Mouse (Mus musculus) hindbrain, embryonic 10.5 days (tissue): Measurements from ENCODE around the gene Neurl2. TPM values are rescaled to one million over a fixed set of nuclear protein-coding genes. Genes with fewer than 3 reads are reported as not detected.

Experiments used
- DNase-seq: peaks from one replicate; pipeline ENCODE4 v3.0.0-alpha.2; 2017; ENCODE audit warnings: low spot score
- H3K27ac ChIP-seq: fragments of 300-500 bp; sonication (generic); 2 replicates; pipeline ENCODE4 v1.5.1; 2016; ENCODE audit warnings: mild to moderate bottlenecking, moderate library complexity
- H3K27me3 ChIP-seq: fragments of 300-500 bp; sonication (generic); 2 replicates; pipeline ENCODE4 v1.6.1; 2016; ENCODE audit warnings: mild to moderate bottlenecking; ENCODE audit not compliant: poor library complexity, insufficient read depth, severe bottlenecking
- H3K36me3 ChIP-seq: fragments of 300-500 bp; sonication (generic); 2 replicates; pipeline ENCODE4 v1.6.1; 2016; ENCODE audit warnings: mild to moderate bottlenecking, moderate library complexity
- H3K4me1 ChIP-seq: fragments of 300-500 bp; sonication (generic); replicated peaks from 2 replicates; pipeline ENCODE4 v1.6.1; 2016; ENCODE audit warnings: mild to moderate bottlenecking
- H3K4me3 ChIP-seq: fragments of 300-500 bp; sonication (generic); 2 replicates; pipeline ENCODE4 v1.5.1; 2016; ENCODE audit warnings: mild to moderate bottlenecking, moderate library complexity
- H3K9me3 ChIP-seq: fragments of 300-500 bp; sonication (generic); 2 replicates; pipeline ENCODE4 v1.6.1; 2016; ENCODE audit warnings: mild to moderate bottlenecking, moderate library complexity
- WGBS: fragments of 180-500 bp; shearing (Covaris S2); methylation state at CpG from one replicate; pipeline ENCODE4 v1.1.7; 2016; 5-methylcytosine and 5-hydroxymethylcytosine counted together
- polyA plus RNA-seq: library from polyadenylated mRNA; unstranded; fragments of >200 nt; fragmentation: Nextera tagmentation; extraction: Ambion mirVana; gene quantifications from 2 replicates; pipeline ENCODE4 v1.2.1, GENCODE M21; 2016

The Neurl2 gene
- polyA plus RNA-seq, 1 experiment from 2014 or later: 5.1 TPM

DNA sequence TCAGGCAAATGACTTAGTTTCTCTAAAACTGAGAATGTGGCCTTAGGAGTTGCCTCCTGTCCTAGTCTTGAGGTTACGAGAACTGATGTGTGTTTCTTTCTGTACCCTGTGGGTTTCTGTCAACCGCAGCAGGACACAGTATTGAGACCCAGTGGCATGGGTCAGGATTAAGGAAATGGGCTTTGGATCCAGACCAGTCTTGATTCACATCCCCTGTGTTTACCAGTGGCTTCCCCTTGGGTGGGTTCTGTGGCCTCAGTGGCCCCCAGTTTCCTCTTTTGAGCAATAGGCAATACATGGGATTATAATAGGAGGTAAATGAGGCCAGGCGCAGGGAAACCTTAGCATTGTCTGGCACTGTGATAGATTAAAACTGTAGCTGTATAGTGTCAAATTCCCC lies 46.2 kb downstream of the Neurl2 start:
- 86% methylated on average over 3 of the region's 3 CpGs for WGBS

DNA sequence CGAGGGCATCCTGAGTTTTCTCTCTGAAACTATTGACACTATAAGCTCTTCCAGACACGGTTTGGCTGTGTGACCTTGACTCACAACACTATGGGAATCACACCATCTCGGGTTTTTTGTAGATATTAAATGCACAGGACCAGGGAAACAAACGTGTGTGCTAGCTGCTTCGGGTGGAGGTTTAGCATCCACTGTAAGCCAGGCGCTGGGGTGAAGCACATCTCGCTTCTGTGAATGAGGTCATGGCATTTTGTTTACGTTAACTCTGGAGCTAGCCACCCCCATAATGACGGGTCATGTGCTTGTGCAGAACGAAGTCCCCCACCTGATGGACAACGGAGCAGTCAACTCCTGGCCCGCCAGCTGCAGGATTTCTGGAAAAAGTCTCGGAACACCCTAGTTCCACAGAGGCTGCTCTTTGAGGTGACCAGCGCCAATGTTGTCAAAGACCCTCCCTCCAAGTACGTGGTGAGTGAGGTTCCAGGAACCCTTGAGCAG lies 46.8 kb downstream of the Neurl2 start:
- H3K36me3 ChIP-seq: peaks cover 28% of the 10 kb centered on the region
- no peaks in the 10 kb centered on the region for H3K9me3 ChIP-seq
- 8% methylated on average over 15 of the region's 15 CpGs for WGBS
- no peak for DNase-seq
- H3K4me3 ChIP-seq: peak overlapping the region; percentile 79
- H3K27ac ChIP-seq: peak overlapping the region; percentile 89
- H3K4me1 ChIP-seq: peaks cover 35% of the 10 kb centered on the region
- H3K27me3 ChIP-seq: peaks cover 7% of the 10 kb centered on the region; the same call in 1 of the 2 replicates

More for the DNA sequence above, 46.2 kb downstream of the Neurl2 start:
- H3K9me3 ChIP-seq: no peaks in the 10 kb centered on the region
- H3K4me3 ChIP-seq: peak overlapping the region; percentile 79
- H3K36me3 ChIP-seq: peaks cover 34% of the 10 kb centered on the region
- no peak for DNase-seq
- H3K4me1 ChIP-seq: peaks cover 35% of the 10 kb centered on the region
- H3K27ac ChIP-seq: no peak overlapping the region
- H3K27me3 ChIP-seq: peaks cover 7% of the 10 kb centered on the region; the same call in 1 of the 2 replicates

DNA sequence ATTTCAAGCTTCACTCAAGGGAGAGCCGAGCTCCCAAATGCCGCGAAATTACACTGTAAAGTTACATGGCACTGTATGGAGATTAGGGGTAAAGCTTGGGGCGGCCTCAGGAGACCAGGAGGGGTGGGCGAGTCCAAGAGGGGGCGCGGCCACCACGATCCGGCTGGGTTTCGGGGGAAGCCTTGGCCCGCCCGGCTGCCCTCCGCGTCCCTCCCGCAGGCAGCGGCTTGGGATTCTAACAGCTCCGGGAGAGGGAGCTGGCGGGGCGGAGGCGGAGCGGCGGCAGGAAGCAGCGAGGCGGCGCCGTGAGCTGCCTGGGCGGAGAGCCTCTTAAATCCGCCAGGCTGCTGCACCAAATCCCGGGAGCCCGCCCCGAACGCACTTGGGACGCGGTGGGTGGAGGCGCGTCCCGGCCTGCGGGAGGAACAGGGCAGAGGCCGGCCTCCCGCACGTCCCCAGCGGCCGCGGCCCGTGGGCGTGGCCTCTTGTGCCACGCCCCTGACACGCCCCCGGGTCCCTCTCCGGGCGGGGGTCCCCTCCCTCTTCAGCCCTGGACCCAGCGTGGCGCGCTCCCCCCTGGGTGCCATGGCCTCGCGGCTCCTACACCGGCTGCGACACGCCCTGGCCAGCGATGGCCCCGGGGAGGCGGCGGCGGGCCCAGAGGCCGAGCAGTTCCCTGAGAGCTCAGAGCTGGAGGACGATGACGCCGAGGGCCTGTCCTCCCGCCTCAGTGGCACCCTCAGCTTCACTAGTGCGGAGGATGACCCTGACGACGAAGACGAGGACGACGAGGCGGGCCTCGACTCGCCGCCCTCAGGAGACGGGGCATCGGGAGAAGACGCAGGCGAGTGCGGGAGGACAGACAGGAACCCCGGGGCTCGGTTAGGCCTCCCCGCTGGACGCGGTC lies 47.5 kb downstream of the Neurl2 start, which contains the start of gene Snx21:
Gene Snx21, plus strand, starts transcription at position 343 of the 907 bp plus-strand sequence.
- Histone ChIP-seq H3K27ac (peak within 1 kb of the TSS; percentile 89), H3K36me3 (peaks cover 21% of the 10 kb centered on the region), H3K9me3 (no peaks in the 10 kb centered on the region), H3K4me1 (peaks cover 35% of the 10 kb centered on the region), H3K4me3 (peak within 1 kb of the TSS; percentile 79), H3K27me3 (peaks cover 7% of the 10 kb centered on the region; the same call in 1 of the 2 replicates)
- DNase-seq: peak; percentile 87
- WGBS: under 1% methylated on average over 87 of the region's 89 CpGs

DNA sequence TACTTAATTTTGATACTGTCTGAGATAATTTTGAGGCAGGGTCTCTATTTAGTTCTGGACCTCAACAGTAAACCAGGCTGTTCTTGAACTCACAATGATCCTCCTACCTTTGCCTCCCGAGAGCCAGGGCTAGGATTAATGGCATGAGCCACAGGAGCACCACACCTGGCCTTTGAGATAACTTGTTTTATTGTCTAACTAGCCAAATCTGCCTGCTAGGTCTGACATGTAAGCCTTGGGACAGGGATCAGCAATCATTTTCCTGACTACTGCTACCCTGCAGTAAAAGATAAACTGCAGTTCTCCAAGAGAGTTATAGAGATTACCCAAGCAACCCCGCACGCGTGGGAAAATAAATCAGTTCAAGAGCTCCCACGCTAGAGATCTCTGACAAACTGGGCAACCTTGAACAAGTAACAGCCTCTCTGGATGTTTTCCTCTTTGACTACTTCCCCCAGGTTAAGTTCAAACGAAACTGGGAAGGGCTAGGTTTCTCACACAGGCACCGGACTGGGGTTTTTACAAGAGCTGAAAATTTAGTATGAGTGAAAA lies 48.3 kb downstream of the Neurl2 start:
- Histone ChIP-seq H3K4me1 (peaks cover 35% of the 10 kb centered on the region), H3K27me3 (peaks cover 7% of the 10 kb centered on the region; the same call in 1 of the 2 replicates), H3K9me3 (no peaks in the 10 kb centered on the region), H3K36me3 (peaks cover 13% of the 10 kb centered on the region), H3K4me3 (peak overlapping the region; percentile 79), H3K27ac (peak overlapping the region; percentile 89; the same call in 1 of the 2 replicates)
- DNase-seq: no peak
- 26% methylated on average over 7 of the region's 7 CpGs for WGBS

DNA sequence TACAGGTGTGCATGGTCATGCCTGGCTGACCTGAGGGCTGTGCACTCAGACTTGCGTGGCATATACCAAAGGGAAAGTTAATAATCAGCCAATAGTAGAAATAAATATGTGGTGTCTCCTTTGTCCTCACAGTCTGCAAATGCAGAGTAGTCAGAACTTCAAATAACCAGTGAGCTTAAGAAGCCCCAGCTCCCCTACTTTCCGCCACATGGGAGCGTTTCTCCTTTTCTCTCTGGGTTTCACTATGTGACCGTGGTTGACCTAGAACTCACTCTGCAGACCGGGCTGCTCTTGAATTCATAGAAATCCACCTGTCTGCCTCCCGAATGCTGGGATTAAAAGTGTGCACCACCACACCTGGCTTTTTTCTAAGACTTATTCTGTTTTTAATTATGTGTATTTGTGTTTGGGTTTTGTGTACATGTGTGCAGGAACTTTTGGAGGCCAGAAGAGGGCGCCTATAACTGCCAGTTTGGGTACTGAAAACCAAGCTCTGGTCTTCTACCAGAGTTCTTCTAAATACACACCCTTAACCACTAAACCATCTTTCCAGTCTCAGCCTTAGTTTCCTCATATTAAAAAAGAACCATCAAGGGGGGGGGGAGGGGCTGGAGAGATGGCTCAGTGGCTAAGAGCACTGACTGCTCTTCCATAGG lies 49.2 kb downstream of the Neurl2 start:
- 77% methylated on average over 7 of the region's 7 CpGs for WGBS
- no peaks in the 10 kb centered on the region for H3K9me3 ChIP-seq
- H3K27ac ChIP-seq: no peak overlapping the region
- no peak overlapping the region for H3K4me3 ChIP-seq
- peaks cover 35% of the 10 kb centered on the region for H3K4me1 ChIP-seq
- peaks cover 7% of the 10 kb centered on the region; the same call in 1 of the 2 replicates for H3K27me3 ChIP-seq
- H3K36me3 ChIP-seq: peaks cover 8% of the 10 kb centered on the region
- no peak for DNase-seq

DNA sequence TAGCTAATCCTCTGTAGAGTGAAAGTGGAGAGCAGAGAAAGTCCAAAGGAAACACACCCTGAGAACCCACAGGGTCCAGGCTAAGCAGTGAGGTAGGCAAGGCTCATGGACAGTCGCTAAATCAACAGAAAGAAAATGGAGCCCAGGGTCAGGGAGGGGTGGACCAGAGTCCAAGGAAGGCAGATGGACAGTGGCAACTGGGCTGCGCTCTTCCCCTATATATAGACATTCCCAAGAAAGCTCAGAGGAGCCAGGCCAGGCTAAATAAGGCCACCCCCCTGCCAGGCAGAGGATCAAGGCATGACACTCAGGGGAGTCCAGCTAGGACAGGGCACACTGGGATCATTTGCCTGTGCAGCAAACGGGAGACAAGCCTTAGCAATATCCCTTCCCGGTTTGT lies 51.4 kb downstream of the Neurl2 start:
- H3K4me3 ChIP-seq: no peak overlapping the region
- DNase-seq: no peak
- H3K27me3 ChIP-seq: peaks cover 8% of the 10 kb centered on the region
- no peaks in the 10 kb centered on the region for H3K9me3 ChIP-seq
- WGBS: 69% methylated on average over 4 of the region's 4 CpGs
- peaks cover 22% of the 10 kb centered on the region for H3K4me1 ChIP-seq
- H3K36me3 ChIP-seq: no peaks in the 10 kb centered on the region
- no peak overlapping the region for H3K27ac ChIP-seq

Other genes starting within 250 kb of the Neurl2 start
- gene Wfdc6a, start 248.0 kb downstream of the Neurl2 start, polyA plus RNA-seq: not detected in 2 replicates
- gene Eppin, start 239.9 kb downstream of the Neurl2 start, polyA plus RNA-seq: not detected in 2 replicates
- gene Wfdc6b, start 219.9 kb downstream of the Neurl2 start, polyA plus RNA-seq: not detected in 2 replicates
- not detected in 2 replicates for gene Wfdc8, start 219.8 kb downstream of the Neurl2 start, polyA plus RNA-seq
- gene Wfdc16, start 194.7 kb downstream of the Neurl2 start, polyA plus RNA-seq: not detected in 2 replicates
- gene Wfdc10, start 177.4 kb downstream of the Neurl2 start, polyA plus RNA-seq: 0.51 TPM in 1 of 2 replicates, not detected in the other
- gene Wfdc9, start 176.9 kb downstream of the Neurl2 start, polyA plus RNA-seq: not detected in 2 replicates
- not detected in 2 replicates for gene Wfdc11, start 159.4 kb downstream of the Neurl2 start, polyA plus RNA-seq
- gene Wfdc13, start 148.3 kb downstream of the Neurl2 start, polyA plus RNA-seq: 0.15 TPM in 1 of 2 replicates, not detected in the other
- not detected in 2 replicates for gene Spint4, start 135.0 kb downstream of the Neurl2 start, polyA plus RNA-seq
- gene Spint5, start 118.2 kb downstream of the Neurl2 start, polyA plus RNA-seq: not detected in 2 replicates
- 0.85 and 1.4 TPM in 2 replicates for gene Wfdc3, start 87.5 kb downstream of the Neurl2 start, polyA plus RNA-seq
- gene Dnttip1, start 87.5 kb downstream of the Neurl2 start, polyA plus RNA-seq: 81.3 and 87.4 TPM in 2 replicates
- gene Ube2c, start 63.6 kb downstream of the Neurl2 start, polyA plus RNA-seq: 588 and 602 TPM in 2 replicates
- gene Tnnc2, start 53.5 kb downstream of the Neurl2 start, polyA plus RNA-seq: not detected in 2 replicates
- 10.8 and 13.7 TPM in 2 replicates for gene Snx21, start 47.6 kb downstream of the Neurl2 start, polyA plus RNA-seq
- 16.5 and 17.7 TPM in 2 replicates for gene Acot8, start 28.6 kb downstream of the Neurl2 start, polyA plus RNA-seq
- gene Zswim3, start 28.4 kb downstream of the Neurl2 start, polyA plus RNA-seq: 9.3 and 12.4 TPM in 2 replicates
- gene Zswim1, start 10.8 kb downstream of the Neurl2 start, polyA plus RNA-seq: 25.1 and 27.5 TPM in 2 replicates
- gene Spata25, start 4.9 kb downstream of the Neurl2 start, polyA plus RNA-seq: not detected in 2 replicates
- 98.2 and 104 TPM in 2 replicates for gene Ctsa, start 583 bp downstream of the Neurl2 start, polyA plus RNA-seq
- gene Pltp, start 24.3 kb upstream of the Neurl2 start, polyA plus RNA-seq: 47.2 and 78.1 TPM in 2 replicates
- gene Pcif1, start 45.8 kb upstream of the Neurl2 start, polyA plus RNA-seq: 76.1 and 88.4 TPM in 2 replicates
- 15.3 and 18.4 TPM in 2 replicates for gene Zfp335, start 78.3 kb upstream of the Neurl2 start, polyA plus RNA-seq
- 0.56 and 1.2 TPM in 2 replicates for gene Mmp9, start 107.3 kb upstream of the Neurl2 start, polyA plus RNA-seq
- gene Slc12a5, start 127.3 kb upstream of the Neurl2 start, polyA plus RNA-seq: 3.1 and 5.1 TPM in 2 replicates
- 101 and 102 TPM in 2 replicates for gene Ncoa5, start 201.4 kb upstream of the Neurl2 start, polyA plus RNA-seq
- gene Cd40, start 222.2 kb upstream of the Neurl2 start, polyA plus RNA-seq: 7.2 and 8.1 TPM in 2 replicates